Mouse (Mus musculus) thymus, postnatal 25 days (tissue): ENCODE data around the gene Gm5737.

ENCODE experiments used
- DNase-seq: peaks from one replicate; pipeline ENCODE4 v3.0.0; 2022

Gm5737 gene

GRCm38 (mm10) chr7:120843037-120843621, 31.0 kb downstream of the Gm5737 start:
- DNase-seq: peak; percentile 85

- no peak for DNase-seq
Observed at GRCm38 (mm10) chr7:120843852-120844435, 31.8 kb downstream of the Gm5737 start.

- DNase-seq: no peak
Observed at GRCm38 (mm10) chr7:120844689-120845088, 32.5 kb downstream of the Gm5737 start.

- no peak for DNase-seq
Observed at GRCm38 (mm10) chr7:120848831-120849512, 36.8 kb downstream of the Gm5737 start.

GRCm38 (mm10) chr7:120850165-120850564, 38.0 kb downstream of the Gm5737 start:
- DNase-seq: no peak

GRCm38 (mm10) chr7:120859854-120860253, 47.7 kb downstream of the Gm5737 start:
- DNase-seq: no peak

- peak; percentile 30 for DNase-seq
Observed at GRCm38 (mm10) chr7:120860799-120861487, 48.8 kb downstream of the Gm5737 start.

GRCm38 (mm10) chr7:120861488-120862047, 49.4 kb downstream of the Gm5737 start:
- DNase-seq: peak; percentile 31

GRCm38 (mm10) chr7:120862196-120862595, 50.0 kb downstream of the Gm5737 start:
- DNase-seq: no peak

GRCm38 (mm10) chr7:120862626-120863025, 50.5 kb downstream of the Gm5737 start:
- DNase-seq: no peak

- DNase-seq: no peak
Observed at GRCm38 (mm10) chr7:120863476-120863875, 51.3 kb downstream of the Gm5737 start.

GRCm38 (mm10) chr7:120865100-120865499, 52.9 kb downstream of the Gm5737 start:
- peak; percentile 28 for DNase-seq

- no peak for DNase-seq
Observed at GRCm38 (mm10) chr7:120865832-120866231, 53.7 kb downstream of the Gm5737 start.

GRCm38 (mm10) chr7:120866684-120867083, 54.5 kb downstream of the Gm5737 start:
- DNase-seq: no peak

GRCm38 (mm10) chr7:120867720-120868119, 55.6 kb downstream of the Gm5737 start:
- no peak for DNase-seq

GRCm38 (mm10) chr7:120869883-120870282, 57.7 kb downstream of the Gm5737 start:
- DNase-seq: no peak

- no peak for DNase-seq
Observed at GRCm38 (mm10) chr7:120870431-120871008, 58.4 kb downstream of the Gm5737 start.

GRCm38 (mm10) chr7:120873083-120873482, 60.9 kb downstream of the Gm5737 start:
- no peak for DNase-seq

- DNase-seq: no peak
Observed at GRCm38 (mm10) chr7:120874021-120874420, 61.9 kb downstream of the Gm5737 start.

- DNase-seq: no peak
Observed at GRCm38 (mm10) chr7:120874764-120875539, 62.8 kb downstream of the Gm5737 start.

GRCm38 (mm10) chr7:120875540-120876388, 63.6 kb downstream of the Gm5737 start:
- no peak for DNase-seq
